Mouse (Mus musculus): ENCODE measurements around the gene Gm36028.

Gm36028 gene

DNA sequence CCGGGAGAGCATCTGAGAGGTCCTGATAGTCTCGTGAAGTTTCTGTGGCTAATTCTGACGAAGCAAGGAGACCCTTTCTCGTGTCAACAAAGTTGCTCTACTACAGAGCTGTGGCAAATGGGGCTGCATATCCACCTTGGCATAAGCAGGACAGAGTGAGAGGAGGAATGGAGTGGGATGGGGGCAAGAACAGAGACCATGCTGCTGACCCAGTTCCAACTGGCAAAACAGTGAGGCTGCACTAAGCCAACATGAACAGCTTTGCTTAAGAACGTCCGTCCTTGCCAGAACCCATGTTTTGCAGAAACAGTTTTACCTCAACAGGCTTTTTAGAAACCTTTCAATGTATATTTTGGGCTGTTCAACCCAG, 51.3 kb downstream of the Gm36028 start:
- in situ Hi-C loops (cut with MboI, MseI): no loop called here

DNA sequence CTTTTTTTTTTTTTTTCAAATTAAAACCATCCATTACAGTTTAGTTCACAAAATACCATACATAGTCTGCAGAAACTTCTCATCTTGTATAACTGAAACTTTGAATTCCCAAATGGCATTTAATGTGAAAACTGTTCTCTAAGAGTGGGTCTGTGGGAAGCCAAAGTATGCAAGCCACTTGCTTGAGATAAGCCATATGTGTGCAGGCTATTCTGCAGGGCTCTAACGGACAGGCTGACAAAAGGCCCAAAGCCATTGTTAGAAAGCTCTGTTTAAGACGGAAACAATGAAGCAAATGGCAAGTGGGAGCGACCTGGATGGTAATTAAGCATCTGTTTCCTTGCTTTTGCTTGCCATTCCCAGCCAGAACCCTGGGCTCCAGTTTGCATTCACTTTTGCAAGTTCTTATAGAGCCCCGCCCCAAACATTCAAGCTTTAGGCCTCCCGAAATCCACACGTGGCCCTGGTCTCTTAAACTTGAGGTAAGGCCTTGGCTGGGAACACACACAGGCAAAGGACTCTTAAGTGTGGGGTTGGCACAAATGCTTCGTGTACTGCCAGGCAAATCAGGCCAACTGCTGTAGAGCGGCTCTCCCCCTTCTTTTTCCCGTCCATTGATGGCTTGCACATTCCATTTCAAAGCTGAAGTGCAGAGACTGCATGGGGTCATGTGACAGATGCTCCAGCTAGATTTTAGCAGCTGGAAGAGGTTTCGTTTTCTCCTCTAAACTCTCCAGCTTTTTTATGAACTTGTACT, 51.9 kb downstream of the Gm36028 start:
- in situ Hi-C loops (cut with MboI, MseI): no loop called here

DNA sequence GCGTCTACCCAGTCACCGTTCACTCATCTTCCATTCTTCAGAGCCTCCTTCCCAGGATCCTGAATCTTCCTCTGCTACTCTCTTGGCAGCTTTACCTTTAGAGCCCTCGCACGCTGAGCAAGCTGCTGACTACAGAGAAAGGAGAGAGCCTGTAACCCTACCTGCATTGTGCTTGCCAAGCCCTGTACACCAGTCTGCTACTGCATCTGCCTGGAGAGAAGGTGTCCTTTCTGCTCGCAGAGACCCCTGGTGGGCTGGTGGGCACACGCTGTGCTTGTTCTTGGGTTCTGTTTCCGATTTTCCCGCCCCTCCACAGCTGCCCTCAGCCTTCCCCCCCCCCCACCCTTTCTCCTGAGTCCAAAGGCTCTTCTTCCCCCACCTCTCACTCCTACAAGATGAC, 53.7 kb downstream of the Gm36028 start:
- in situ Hi-C loops (cut with MboI, MseI): no loop called here

GRCm38 (mm10) chr16:37805746-37806495, 55.0 kb downstream of the Gm36028 start:
- in situ Hi-C loops (cut with MboI, MseI): no loop called here

- in situ Hi-C loops (cut with MboI, MseI): no loop called here
Measured at GRCm38 (mm10) chr16:37803387-37803950, 57.5 kb downstream of the Gm36028 start.

- in situ Hi-C loops (cut with MboI, MseI): no loop called here
Measured at GRCm38 (mm10) chr16:37802686-37803295, 58.2 kb downstream of the Gm36028 start.

- in situ Hi-C loops (cut with MboI, MseI): no loop called here
Measured at GRCm38 (mm10) chr16:37801097-37801496, 59.8 kb downstream of the Gm36028 start.

Measured in T-helper 17 cell (primary cell).